Mouse (Mus musculus): ENCODE measurements at regions not wholly inside any gene's neighbourhood (a gene's known extent, or its start where the extent isn't known, plus 50 kb on each side); places are given as distances from the start of the nearest gene placed in this dataset.
A peak's percentile ranks its signal among the peaks of the same experiment; 100 is the strongest.

GRCm38 (mm10) chr12:39048958-39049357 lies 269.8 kb downstream of the Etv1 start:
- TF ChIP-seq CTCF (IDR thresholded peaks at IDR 0.05; ENCODE audit: extremely low read depth, insufficient read depth, low read length), result 0 out of 2 replicates have a peak, but pooled peaks have one; percentile 25
- TF ChIP-seq POLR2A (IDR thresholded peaks at IDR 0.05; ENCODE audit: extremely low read depth, insufficient read depth, low read length), result no peak

Data from cortical plate, adult 2 months (tissue).